Mouse (Mus musculus) right cerebral cortex, postnatal 36 days (tissue): ENCODE results near the gene Zc3h10.
"Not testable (repeated sequence)": the region's sequence is repeated elsewhere in the genome, so short reads cannot be mapped to it uniquely, and the experiment has no call there.

ENCODE experiments used
- DNase-seq, 2 experiments: peaks; one replicate each; pipeline ENCODE4 v3.0.0; 2022; ENCODE audit warnings: low spot score in 2 of 2, mixed read lengths in 1 of 2

Zc3h10 gene

DNA sequence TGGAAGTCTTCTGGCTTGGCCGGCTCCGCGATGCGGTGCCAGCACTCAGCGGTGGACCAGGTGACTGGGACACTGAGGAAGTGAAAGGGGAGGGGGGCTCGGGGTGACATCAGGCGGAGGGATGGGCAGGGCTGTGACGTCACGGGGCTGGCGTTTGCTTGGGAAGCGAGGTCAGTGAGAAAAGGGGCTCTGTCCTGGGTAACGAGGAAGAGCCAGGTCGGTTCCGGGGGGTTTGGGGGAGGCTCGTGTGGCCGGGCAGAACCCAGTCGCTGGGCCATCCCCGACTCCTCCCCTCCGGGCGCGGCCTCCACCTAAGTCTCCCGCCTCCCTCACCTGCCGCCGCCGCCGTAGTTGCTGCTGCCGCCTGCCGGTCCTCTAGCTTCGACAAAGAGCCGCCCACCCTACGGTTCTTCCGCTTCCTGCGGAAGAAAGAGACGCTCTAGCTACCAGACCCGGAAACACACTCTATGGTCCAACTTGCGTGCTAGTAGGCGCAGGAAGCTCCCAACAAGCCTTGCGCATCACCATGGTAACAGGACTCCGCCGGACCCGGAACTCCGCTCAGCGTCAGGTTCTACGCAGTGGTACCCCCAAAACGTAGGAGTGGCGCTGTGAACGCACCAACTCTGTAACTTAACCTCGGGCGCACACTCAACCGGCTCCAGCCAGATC, at the start of gene Zc3h10:
TSS of gene Zc3h10 (minus strand) at position 414 of the 672 bp plus-strand sequence.
- peak; percentile 92 to 97 for DNase-seq

DNA sequence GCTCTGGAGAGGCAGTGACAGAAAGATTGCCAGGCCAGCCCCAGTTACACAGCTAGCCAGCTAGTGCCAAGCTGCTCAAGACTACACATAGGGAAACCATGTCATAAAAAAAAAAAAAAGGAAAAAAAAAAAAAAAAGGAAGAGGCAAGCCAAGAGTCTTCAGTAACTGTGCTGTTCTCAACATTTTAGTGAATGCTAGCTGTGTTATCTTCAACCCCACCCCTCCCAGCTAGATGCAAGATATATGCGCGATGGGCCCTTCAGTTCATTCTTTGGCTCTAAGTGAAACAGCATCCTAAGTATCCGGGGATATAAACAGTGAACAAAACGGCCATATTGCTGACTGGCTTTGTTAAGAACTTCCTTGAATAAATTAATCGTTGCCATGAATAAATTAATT, 45.2 kb upstream of the Zc3h10 start:
- no peak for DNase-seq

DNA sequence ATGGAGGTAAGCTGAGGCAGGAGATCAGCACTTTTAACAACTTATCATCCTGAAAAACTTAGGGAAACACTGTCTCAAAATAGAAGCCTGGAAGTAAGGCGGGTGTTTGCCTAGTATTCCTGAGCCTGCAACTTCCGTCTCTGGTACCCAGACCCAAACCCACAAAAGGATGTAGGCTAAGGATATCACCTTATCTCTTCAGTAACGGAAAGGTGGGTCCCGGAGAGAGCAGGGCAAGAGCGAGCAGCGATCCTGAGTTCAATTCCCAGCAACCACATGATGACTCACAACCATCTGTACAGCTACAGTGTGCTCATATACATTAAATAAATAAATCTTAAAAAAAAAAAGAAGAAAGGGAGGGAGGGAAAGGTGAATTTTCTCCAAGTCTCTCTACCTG, 43.9 kb upstream of the Zc3h10 start:
- no peak for DNase-seq

DNA sequence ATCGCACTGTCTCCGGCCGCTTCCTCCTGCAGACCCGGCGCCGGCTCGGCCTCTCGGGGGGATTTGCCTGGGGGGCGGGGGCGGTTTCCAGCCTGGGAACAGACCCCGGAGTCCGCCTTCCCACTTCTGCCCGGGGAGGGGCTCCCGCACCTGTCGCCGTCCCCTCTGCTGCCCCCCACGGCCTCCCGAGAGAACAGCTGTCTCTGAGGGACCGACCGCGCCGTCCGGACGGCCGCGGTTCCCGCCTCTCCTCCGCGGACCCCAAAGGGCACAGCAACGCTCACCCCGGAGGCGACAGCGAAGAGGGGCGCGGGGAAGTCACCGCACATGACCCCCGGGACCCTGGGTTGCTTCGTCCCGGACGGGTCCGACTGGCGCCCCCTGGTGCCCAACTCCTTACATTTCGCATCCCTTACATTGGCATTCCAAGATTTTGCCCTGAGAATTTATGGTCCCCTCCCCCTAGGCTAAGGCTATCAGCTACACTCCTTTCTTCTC, 42.7 kb upstream of the Zc3h10 start:
- DNase-seq: no peak

DNA sequence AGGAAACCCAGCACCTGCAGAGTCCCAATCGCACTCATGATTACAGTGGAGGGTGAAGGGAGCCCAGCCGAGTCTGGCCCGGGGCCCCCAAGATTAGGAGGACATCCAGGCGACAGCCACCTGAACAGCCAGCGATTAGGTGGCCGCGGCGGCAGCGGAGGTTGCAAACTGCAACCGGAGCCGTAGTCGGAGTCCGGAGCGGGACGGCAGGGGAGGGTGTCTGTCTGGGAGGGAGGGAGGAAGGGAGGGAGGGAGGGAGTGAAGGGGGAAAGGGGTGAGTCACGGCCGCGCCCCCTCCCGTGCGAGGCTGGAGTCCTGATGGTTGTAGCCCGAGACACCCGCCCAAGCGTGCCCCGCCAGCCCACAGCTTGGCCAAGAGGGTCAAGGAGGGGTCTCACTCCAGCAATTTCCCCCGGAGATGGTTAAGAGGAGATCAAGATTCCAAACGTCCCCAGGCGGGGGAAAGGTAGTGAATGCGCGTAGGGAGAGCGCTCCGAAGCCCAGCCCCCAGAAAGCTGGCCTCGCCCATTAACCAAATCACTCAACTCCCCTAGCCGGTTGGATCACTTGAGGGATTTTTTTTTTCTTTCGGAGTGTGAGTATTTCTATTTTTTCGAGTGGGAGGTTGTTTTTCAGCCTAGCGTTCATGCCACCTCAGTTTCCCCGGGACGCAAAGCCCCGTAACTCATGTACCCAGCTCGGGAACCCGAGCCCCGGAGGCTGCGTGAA, 42.1 kb upstream of the Zc3h10 start, which contains the start of gene Erbb3:
TSS of gene Erbb3 (minus strand) at position 189 of the 729 bp plus-strand sequence.
- no peak for DNase-seq

DNA sequence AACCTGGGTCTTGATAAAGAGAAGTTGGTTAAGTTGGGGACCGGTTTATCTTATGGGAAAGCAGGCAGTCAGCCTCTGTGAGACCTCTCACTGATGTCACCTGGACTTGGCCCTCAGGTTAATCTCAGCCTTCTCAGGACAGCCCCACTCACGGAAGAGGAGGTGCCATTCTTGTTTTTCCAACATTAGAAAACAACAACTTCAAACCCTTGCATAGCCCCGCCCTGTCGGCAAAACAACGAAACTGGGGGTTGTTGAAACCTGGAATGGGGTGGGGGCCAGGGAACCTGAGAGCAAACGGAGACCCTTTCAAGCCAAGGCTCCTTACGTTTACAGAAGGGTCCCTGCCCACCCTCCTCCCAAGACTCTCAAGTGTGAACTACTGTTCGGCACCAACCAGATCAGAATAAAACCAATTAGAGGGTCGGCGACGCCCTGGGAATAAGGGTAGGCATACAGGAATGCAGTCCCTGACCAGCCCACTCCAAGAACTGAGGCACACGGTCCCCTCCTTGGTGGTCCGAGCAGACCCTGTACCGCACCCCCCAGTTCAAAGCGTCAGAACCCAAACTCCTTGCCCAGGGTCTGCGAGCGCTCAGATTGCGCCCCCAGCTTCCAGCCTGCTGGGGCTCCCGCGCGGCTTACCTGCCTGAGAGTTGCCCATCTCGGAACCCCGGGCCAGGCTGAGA, 41.3 kb upstream of the Zc3h10 start:
- DNase-seq: no peak

DNA sequence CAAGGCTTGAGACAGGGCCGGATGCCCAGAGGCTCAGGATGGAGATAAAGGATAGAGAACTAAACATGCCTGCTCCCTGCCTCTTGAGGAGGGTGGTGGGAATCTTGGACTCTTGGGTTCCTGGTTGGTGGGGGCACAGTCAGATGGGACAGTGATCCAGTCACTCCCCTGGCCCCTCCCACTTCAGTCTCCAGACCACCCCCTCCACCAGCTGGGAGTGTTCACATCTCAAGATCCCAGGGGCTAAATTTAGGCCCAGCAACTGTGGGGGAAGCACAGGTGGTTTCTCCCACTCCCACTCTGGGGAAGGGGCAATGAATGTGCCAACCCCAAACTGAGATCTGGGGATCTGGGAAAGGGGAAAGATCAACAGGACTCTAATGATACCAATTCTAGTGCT, 40.6 kb upstream of the Zc3h10 start:
- no peak for DNase-seq

DNA sequence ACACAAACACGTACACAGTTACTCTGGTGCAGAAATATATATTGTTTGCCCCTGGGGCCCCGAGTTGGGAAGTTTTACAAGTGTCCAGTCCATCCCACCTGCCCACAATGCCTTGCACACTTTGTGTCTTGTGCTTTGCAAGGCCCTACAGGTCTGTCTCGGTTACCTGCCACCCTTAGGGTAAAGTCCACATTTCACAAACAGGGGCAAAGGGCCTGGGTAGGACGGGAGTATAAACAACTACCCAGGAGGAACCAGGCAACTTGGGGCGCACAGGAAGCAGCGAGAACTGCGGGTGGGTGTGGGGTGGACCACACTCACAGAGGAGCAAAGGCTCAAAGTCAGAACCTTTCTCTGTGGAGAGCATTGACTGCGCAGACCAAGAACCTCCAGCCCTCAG, 40.1 kb upstream of the Zc3h10 start:
- no peak for DNase-seq

DNA sequence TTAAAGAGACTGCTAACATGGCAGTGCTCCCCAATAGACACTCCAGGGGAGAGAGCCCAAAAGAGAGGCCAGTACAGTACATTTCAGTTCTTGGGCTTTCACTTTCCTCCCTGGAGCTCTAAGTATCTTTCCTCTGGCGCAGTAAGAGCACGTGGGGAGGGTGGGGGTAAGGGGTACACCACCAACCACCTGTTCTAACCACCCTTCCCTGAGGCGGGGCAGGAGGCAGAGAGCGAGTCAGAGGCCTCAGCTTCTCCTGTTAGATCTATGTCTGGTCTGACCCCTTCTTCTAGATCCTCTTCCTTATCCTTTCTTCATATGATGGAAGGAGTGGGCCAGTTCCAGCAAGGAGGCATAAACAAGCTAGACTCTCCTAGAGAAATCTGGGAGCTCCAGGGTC, 39.5 kb upstream of the Zc3h10 start:
- no peak for DNase-seq

DNA sequence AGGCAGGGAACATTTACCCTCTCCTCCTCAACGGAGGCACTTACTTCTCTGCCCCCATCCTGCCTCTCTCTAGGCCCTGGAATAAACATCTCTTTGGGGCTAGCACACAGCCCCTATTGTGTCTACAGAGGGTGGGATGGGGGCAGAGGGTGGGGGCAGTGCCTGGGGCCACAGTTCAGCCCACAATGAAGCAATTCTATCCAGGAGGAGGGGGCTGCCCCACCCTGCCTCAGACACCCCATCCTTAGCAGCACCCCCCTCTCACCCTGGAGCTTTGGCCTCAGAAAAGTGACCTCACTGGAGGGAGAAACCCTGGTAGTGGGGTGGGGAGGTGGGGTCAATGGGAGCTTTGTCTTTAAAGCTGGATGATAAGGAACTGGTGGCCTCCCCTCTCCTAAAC, 39.0 kb upstream of the Zc3h10 start:
- DNase-seq: no peak

DNA sequence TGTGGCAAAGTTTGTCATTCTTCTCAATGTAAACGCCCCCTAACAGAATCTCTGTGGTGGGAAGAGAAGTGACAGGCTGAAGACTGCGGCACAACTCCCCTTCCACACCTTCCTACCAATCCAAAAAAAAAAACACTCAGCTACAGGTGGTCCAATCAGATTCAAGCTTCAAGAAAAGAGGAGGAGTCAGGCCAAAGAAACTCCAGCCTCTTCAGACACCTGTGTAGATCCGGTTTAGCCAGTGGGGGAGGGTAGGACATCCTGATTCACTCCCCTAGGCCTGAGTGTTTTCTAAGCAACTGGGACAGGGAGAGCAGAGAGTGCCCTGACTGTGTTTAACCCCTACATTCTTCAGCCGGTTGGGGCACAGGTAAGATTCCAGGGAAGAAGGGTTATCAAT, 36.8 kb upstream of the Zc3h10 start:
- DNase-seq: no peak

DNA sequence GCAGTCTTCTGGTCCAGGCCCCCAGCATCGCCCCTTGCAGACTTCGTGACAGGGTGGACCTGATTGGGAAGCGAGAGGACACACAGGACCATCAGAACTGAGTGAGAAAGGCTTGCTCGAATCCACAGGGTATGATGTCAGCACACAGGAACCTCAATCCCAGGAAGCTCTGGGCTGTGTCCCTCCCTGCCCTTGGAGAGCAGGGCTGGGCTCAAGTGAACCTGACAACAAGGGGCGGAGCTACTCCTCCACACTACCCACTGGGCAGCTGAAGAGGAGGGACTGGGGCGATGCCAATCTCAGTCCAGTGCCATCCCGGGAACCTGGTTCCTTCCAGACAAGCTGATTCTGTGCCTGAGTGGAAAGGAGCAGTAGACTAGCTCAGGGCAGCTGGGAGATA, 36.1 kb upstream of the Zc3h10 start:
- no peak for DNase-seq

DNA sequence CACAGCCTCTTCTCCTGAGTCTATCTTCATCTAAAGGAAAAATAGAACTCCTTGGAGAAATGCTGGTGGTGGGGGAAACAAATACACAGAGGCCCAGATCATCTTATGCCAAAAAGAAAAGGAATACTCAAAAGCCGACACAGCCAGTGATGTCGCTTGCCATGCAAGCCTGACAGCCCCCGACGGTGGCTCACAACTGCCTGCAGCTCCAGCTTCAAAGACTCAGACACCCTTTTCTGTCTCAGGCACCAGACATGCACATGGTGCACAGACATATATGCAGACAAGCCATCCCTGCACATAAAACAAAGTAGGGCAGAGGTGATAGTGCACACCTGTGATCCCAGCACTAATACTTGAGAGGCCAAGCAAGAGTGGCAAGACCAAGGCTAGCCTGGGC, 32.2 kb upstream of the Zc3h10 start:
- DNase-seq: no peak

DNA sequence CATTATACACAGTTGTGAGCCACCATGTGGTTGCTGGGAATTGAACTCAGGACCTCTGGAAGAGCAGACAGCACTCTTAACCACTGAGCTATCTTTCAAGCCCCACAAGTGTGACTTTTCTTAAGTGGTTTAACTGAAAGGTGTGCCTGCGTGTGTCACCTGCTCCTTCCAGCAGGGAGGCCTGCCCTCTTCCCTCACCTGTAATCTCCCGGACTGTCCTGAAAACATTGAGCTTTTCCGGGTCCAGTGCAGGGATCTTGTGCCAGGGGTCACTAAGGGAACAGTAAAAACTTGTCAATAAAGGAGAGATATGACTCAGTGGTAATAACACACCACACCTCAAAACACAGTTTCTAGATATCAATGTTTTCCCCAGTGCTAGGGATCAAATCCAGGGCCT, 31.7 kb upstream of the Zc3h10 start:
- no peak for DNase-seq

DNA sequence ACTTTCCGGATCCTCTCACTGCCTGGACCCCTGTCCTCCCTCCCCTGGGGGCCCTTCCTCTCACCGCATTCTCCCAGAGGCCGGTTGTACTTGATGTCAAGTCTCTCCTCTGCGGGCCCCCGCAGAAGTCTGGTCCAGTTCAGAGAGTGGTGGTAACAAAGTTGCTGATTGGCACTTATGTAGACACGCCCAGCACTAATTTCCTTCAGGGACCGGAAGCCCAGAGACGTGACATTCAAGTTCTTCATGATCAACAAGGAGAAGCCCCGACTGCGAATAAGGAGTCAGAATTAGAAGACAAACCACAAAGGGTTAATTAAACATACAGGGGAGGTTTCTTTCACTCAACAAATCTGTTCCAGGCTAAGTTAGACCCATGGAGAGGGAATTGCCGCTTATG, 30.8 kb upstream of the Zc3h10 start:
- no peak for DNase-seq

DNA sequence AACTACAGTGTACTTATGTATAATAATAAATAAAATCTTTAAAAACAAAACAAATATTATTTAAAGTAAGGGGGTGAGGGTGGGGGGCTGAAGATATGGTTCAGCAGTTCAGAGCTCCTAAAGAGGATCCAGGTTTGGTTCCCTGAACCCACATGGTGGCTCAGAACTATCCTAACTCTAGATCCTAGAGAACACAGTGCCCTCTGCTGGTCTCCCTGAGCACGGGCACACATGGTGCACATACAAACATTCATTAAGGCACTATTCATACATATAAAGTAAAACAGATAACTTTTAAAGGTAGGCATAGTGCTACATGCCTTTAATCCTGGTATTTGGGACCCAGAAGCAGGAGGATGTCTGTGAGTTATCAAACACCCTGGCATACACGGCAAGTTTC, 27.5 kb upstream of the Zc3h10 start:
- DNase-seq: no peak

DNA sequence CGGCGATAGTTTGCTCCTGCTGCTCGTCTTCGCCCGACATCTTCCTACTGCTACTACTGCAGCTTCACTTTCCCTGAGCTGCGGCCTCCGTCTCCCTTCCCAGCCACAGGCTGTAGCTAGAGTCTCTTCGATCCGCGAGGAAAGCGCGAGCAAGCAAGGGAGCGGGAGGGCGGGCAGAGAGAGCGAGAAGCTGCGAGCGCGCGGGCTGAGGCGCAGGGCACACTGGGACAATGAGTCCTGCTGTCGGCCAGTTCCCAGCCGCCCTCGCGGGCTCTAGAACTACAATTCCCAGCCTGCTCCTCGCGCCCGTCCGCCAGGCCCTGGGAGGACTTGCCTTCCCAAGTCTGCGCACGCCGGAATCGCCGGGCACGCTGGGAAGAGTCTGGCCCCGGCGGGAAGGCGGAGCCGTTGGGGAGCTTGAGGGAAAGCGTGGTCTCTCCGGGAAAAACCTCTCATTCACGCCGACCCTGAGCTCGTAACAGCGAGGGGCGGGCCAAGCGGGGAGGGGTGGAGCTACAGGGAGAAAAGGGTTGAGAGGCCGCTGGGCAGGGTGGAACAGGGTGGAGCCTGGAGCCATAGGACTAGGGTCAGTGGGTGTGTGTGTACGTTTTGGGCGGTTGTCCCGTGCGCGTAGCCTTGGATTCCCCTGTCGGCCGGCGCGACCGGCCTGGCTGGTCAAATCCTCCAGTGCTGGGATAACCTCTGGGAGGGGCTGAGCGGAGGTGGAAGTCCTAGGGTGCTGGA, 18.4 kb upstream of the Zc3h10 start, which contains the start of gene Pa2g4:
TSS of gene Pa2g4 (minus strand) at position 200 of the 744 bp plus-strand sequence.
- DNase-seq: peak; percentile 98

DNA sequence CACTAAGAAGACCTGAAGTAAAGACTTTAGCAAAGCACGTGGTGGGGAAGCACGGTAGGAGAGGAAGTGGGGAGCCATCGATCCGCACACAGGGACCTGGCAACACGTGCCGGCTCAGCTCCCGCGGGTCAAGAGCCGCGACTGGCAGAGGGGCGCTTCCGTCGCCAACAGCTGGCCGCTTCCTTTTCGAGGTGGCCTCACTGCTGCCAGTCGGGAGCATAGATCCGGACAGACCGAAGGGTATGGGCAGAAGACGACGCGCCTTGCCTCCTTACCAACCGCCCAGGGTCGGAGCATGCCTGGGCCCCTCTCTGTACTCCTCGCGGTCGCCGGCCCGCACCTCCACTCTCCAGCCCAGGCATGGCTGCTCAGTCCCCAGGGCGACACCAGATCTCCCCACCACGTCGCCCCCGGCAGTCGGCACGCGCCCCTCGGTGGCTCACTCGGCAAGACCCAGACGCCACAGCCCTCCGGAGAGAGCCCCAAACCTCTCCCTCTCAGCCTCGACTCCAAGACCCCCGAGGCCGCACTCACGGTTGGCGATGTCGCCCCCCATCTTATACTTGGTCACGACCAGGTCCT, 17.7 kb upstream of the Zc3h10 start:
- no peak for DNase-seq

DNA sequence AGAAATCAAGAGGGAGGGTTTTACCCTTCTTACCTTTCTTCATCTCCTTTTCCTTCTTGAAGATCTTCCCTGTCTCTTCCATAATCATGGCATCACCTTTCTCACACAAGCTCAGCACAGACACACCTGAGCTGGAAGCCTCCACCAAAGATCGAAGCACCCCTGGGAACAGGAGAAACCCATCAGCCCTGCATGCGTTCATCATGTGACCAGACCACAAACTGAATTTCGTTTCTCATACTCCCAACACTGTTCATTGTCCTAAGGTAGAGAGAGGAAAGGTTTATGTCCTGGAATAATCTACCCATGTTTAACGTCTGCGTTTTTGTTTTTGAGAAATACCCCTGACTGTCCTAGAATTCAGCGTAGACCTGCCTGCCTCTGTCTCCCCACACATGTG, 16.0 kb upstream of the Zc3h10 start:
- no peak for DNase-seq

DNA sequence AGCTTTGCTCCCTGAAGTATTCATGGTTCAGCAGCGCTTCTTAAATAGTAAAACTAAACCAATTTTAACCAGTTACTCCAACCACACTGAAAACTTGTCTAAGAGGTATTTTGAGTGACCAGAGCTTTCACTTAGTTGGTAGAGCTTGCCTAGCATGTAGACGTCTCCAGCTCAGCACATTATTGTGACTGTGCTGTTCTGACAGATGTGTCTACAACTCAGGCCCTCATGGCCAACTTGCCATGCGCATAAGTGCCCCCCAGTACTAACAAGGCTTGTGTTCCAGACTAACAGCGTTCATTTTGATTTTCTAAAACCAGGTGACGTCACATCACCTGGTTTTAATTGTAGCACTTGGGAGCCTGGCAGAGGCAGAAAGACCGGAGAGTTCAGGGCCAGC, 9.4 kb upstream of the Zc3h10 start:
- no peak for DNase-seq

DNA sequence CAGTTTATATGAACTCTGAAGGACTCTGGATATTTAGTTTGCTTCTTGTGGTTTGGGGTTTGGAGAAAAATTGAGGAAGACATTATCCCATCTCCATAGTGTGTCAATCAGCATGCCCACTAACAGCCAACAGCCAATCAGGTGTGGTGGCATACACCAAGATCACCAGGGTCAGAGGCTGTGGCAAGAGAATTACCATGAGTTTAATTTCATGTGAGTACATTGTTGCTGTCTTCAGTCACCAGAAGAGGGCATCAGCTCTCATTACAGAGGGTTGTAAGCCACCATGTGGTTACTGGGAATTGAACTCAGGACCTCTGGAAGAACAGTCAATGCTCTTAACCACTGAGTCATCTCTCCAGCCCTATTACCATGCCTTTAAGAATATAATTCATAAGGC, 8.7 kb upstream of the Zc3h10 start:
- no peak for DNase-seq

DNA sequence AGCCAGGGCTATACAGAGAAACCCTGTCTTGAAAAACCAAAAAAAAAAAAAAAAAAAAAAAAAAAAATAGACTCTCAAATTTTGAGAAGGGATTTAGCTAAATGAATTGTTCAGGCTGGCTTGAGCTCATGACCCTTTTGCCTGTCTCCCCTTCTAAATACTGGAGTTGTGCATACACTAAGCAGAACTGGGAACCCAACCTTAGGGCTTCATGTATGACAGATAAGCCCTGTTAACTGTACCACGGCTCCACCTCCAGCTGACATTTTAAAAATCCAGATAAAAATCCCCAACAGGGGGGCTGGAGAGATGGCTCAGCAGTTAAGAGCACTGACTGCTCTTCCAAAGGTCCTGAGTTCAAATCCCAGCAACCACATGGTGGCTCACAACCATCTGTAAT, 8.0 kb upstream of the Zc3h10 start:
- not testable (repeated sequence) for DNase-seq
